Mouse (Mus musculus) MEL (cell line): Measurements from ENCODE around the gene Ikzf1. TPM values are rescaled to one million over a fixed set of nuclear protein-coding genes. Genes with fewer than 3 reads are reported as not detected.

Experiments used
- DNase-seq: peaks from one replicate; pipeline ENCODE4 v3.0.0; 2011; ENCODE audit warnings: low read depth, low spot score
- H3K27ac ChIP-seq: 2 replicates; pipeline ENCODE4 v1.5.1; 2012; ENCODE audit warnings: low read depth, mild to moderate bottlenecking, control low read depth, low read length, moderate library complexity; ENCODE audit not compliant: control insufficient read depth
- H3K27me3 ChIP-seq, 2 experiments: fragments of 150-350 bp in 1 of 2; sonication (generic) in 1 of 2; 2 replicates each; pipeline ENCODE4 v1.6.1; 2012; ENCODE audit warnings: low read length in 2 of 2, mild to moderate bottlenecking in 2 of 2, improper control_type of control experiment in 1 of 2, moderate library complexity in 1 of 2; ENCODE audit not compliant: insufficient read depth in 2 of 2, control insufficient read depth in 1 of 2
- H3K36me3 ChIP-seq, 2 experiments: 2 replicates each; pipeline ENCODE4 v1.6.1; 2012 to 2014; ENCODE audit warnings: low read length in 2 of 2, improper control_type of control experiment in 1 of 2, inconsistent platforms in 1 of 2, mild to moderate bottlenecking in 1 of 2; ENCODE audit not compliant: insufficient read depth in 2 of 2, control insufficient read depth in 1 of 2
- H3K4me1 ChIP-seq, 2 experiments: fragments of 150-350 bp in 1 of 2; sonication (generic) in 1 of 2; 2 replicates each; pipeline ENCODE4 v1.6.1; 2012; ENCODE audit warnings: low read length in 2 of 2, improper control_type of control experiment in 1 of 2, mild to moderate bottlenecking in 1 of 2; ENCODE audit not compliant: insufficient read depth in 2 of 2, control insufficient read depth in 1 of 2
- H3K4me3 ChIP-seq, 2 experiments: fragments of 150-350 bp in 1 of 2; sonication (generic) in 1 of 2; 2 replicates each; pipeline ENCODE4 v1.5.1; 2012; ENCODE audit warnings: low read depth in 2 of 2, low read length in 2 of 2, mild to moderate bottlenecking in 2 of 2, moderate library complexity in 2 of 2, control low read depth in 1 of 2, improper control_type of control experiment in 1 of 2; ENCODE audit not compliant: control insufficient read depth in 1 of 2, insufficient read depth in 1 of 2
- H3K79me2 ChIP-seq: 2 replicates; pipeline ENCODE4 v1.6.1; 2012; ENCODE audit warnings: mild to moderate bottlenecking, low read length, moderate library complexity; ENCODE audit not compliant: control insufficient read depth, poor library complexity, insufficient read depth
- H3K9ac ChIP-seq: 2 replicates; pipeline ENCODE4 v1.6.1; 2012; ENCODE audit warnings: low read depth, mild to moderate bottlenecking, control low read depth, low read length, moderate library complexity; ENCODE audit not compliant: control insufficient read depth, poor library complexity, severe bottlenecking
- H3K9me3 ChIP-seq: fragments of 150-350 bp; sonication (generic); replicated peaks from 2 replicates; pipeline ENCODE4 v1.6.1; 2012; ENCODE audit warnings: mild to moderate bottlenecking, low read length, improper control_type of control experiment, moderate library complexity; ENCODE audit not compliant: insufficient read depth
- BHLHE40 ChIP-seq: IDR thresholded peaks from 2 replicates; pipeline ENCODE4 v1.6.1; 2012; ENCODE audit warnings: low read depth, mild to moderate bottlenecking, inconsistent platforms, low read length, improper control_type of control experiment, borderline replicate concordance
- CHD2 ChIP-seq: IDR thresholded peaks from 2 replicates; pipeline ENCODE4 v1.6.1; 2011; ENCODE audit warnings: low read length, improper control_type of control experiment
- CTCF ChIP-seq, 3 experiments: IDR thresholded peaks in 2 of 3; conservative IDR thresholded peaks in 1 of 3; 2 replicates each; pipeline ENCODE4 v1.5.1; 2011 to 2012; ENCODE audit warnings: low read length in 3 of 3, low read depth in 2 of 3, mild to moderate bottlenecking in 2 of 3, improper control_type of control experiment in 1 of 3, inconsistent platforms in 1 of 3, mixed read lengths in 1 of 3, moderate library complexity in 1 of 3; ENCODE audit not compliant: control insufficient read depth in 1 of 3, insufficient read depth in 1 of 3, poor library complexity in 1 of 3, severe bottlenecking in 1 of 3
- E2F4 ChIP-seq: IDR thresholded peaks from 2 replicates; pipeline ENCODE4 v1.6.1; 2011; ENCODE audit warnings: low read depth, low read length, improper control_type of control experiment, borderline replicate concordance
- ELF1 ChIP-seq: IDR thresholded peaks from 2 replicates; pipeline ENCODE4 v1.6.1; 2014; ENCODE audit warnings: low read depth, mild to moderate bottlenecking, inconsistent platforms, low read length, improper control_type of control experiment, moderate library complexity
- EP300 ChIP-seq, 2 experiments: IDR thresholded peaks; 2 replicates each; pipeline ENCODE4 v1.6.1; 2011; ENCODE audit warnings: improper control_type of control experiment in 2 of 2, low read length in 2 of 2, low read depth in 1 of 2, mild to moderate bottlenecking in 1 of 2
- GATA1 ChIP-seq: IDR thresholded peaks from 2 replicates; pipeline ENCODE4 v1.6.1; 2011; ENCODE audit warnings: low read depth, low read length, improper control_type of control experiment
- MAFK ChIP-seq: IDR thresholded peaks from 2 replicates; pipeline ENCODE4 v1.6.1; 2011; ENCODE audit warnings: low read depth, mild to moderate bottlenecking, low read length, improper control_type of control experiment, borderline replicate concordance
- MAX ChIP-seq: IDR thresholded peaks from 2 replicates; pipeline ENCODE4 v1.6.1; 2011; ENCODE audit warnings: low read length, improper control_type of control experiment
- MAZ ChIP-seq: IDR thresholded peaks from 2 replicates; pipeline ENCODE4 v1.6.1; 2012; ENCODE audit warnings: low read depth, mild to moderate bottlenecking, inconsistent platforms, low read length, improper control_type of control experiment
- MEF2A ChIP-seq: IDR thresholded peaks from 2 replicates; pipeline ENCODE4 v1.6.1; 2014; ENCODE audit warnings: low read depth, mild to moderate bottlenecking, inconsistent platforms, low read length, improper control_type of control experiment; ENCODE audit not compliant: poor library complexity, insufficient replicate concordance, severe bottlenecking; ENCODE audit errors: extremely low read depth
- MXI1 ChIP-seq: IDR thresholded peaks from 2 replicates; pipeline ENCODE4 v1.6.1; 2011; ENCODE audit warnings: mild to moderate bottlenecking, low read depth, low read length, improper control_type of control experiment
- MYB ChIP-seq: IDR thresholded peaks from 2 replicates; pipeline ENCODE4 v1.6.1; 2011; ENCODE audit warnings: mild to moderate bottlenecking, low read depth, low read length, improper control_type of control experiment
- MYC ChIP-seq: IDR thresholded peaks from 2 replicates; pipeline ENCODE4 v1.6.1; 2011; ENCODE audit warnings: low read depth, mild to moderate bottlenecking, low read length, improper control_type of control experiment, moderate library complexity
- NELFE ChIP-seq: IDR thresholded peaks from 2 replicates; pipeline ENCODE4 v1.6.1; 2011; ENCODE audit warnings: low read depth, low read length, improper control_type of control experiment
- NRF1 ChIP-seq: IDR thresholded peaks from 2 replicates; pipeline ENCODE4 v1.6.1; 2014; ENCODE audit warnings: low read depth, mild to moderate bottlenecking, inconsistent platforms, low read length, improper control_type of control experiment, moderate library complexity; ENCODE audit not compliant: poor library complexity, insufficient read depth, severe bottlenecking
- POLR2A ChIP-seq, 2 experiments: IDR thresholded peaks; 2 replicates each; pipeline ENCODE4 v1.6.1; 2011 to 2012; ENCODE audit warnings: low read length in 2 of 2, mild to moderate bottlenecking in 2 of 2, control low read depth in 1 of 2, improper control_type of control experiment in 1 of 2, low read depth in 1 of 2, moderate library complexity in 1 of 2; ENCODE audit not compliant: control insufficient read depth in 1 of 2, insufficient read depth in 1 of 2, poor library complexity in 1 of 2
- POLR2AphosphoS5 ChIP-seq: IDR thresholded peaks from 2 replicates; pipeline ENCODE4 v1.6.1; 2012; ENCODE audit warnings: low read depth, borderline replicate concordance, mild to moderate bottlenecking, inconsistent platforms, low read length, moderate library complexity, mixed read lengths
- RAD21 ChIP-seq: IDR thresholded peaks from 2 replicates; pipeline ENCODE4 v1.6.1; 2011; ENCODE audit warnings: mild to moderate bottlenecking, low read depth, low read length, improper control_type of control experiment
- SIN3A ChIP-seq: IDR thresholded peaks from 2 replicates; pipeline ENCODE4 v1.6.1; 2012; ENCODE audit warnings: low read length, improper control_type of control experiment, inconsistent platforms
- SMC3 ChIP-seq: IDR thresholded peaks from 2 replicates; pipeline ENCODE4 v1.6.1; 2011; ENCODE audit warnings: low read depth, low read length, improper control_type of control experiment
- TCF12 ChIP-seq: IDR thresholded peaks from 2 replicates; pipeline ENCODE4 v1.6.1; 2014; ENCODE audit warnings: low read depth, mild to moderate bottlenecking, inconsistent platforms, low read length, improper control_type of control experiment, moderate library complexity
- UBTF ChIP-seq: IDR thresholded peaks from 2 replicates; pipeline ENCODE4 v1.6.1; 2012; ENCODE audit warnings: low read depth, mild to moderate bottlenecking, inconsistent platforms, low read length, improper control_type of control experiment, moderate library complexity, borderline replicate concordance; ENCODE audit not compliant: insufficient read depth
- USF1 ChIP-seq: IDR thresholded peaks from 2 replicates; pipeline ENCODE4 v1.6.1; 2014; ENCODE audit warnings: low read depth, mild to moderate bottlenecking, inconsistent platforms, low read length, improper control_type of control experiment, moderate library complexity
- USF2 ChIP-seq, 2 experiments: IDR thresholded peaks; 2 replicates each; pipeline ENCODE4 v1.6.1; 2011 to 2012; ENCODE audit warnings: improper control_type of control experiment in 2 of 2, low read length in 2 of 2, borderline replicate concordance in 1 of 2, inconsistent platforms in 1 of 2, low read depth in 1 of 2, mild to moderate bottlenecking in 1 of 2; ENCODE audit not compliant: insufficient read depth in 1 of 2
- ZC3H11A ChIP-seq: IDR thresholded peaks from 2 replicates; pipeline ENCODE4 v1.6.1; 2012; ENCODE audit warnings: low read depth, mild to moderate bottlenecking, inconsistent platforms, low read length, improper control_type of control experiment
- ZKSCAN1 ChIP-seq: IDR thresholded peaks from 2 replicates; pipeline ENCODE4 v1.6.1; 2012; ENCODE audit warnings: low read depth, mild to moderate bottlenecking, inconsistent platforms, low read length, improper control_type of control experiment, moderate library complexity
- ZMIZ1 ChIP-seq: IDR thresholded peaks from 2 replicates; pipeline ENCODE4 v1.6.1; 2012; ENCODE audit warnings: low read depth, mild to moderate bottlenecking, inconsistent platforms, low read length, improper control_type of control experiment, moderate library complexity
- ZNF384 ChIP-seq: IDR thresholded peaks from 2 replicates; pipeline ENCODE4 v1.6.1; 2012; ENCODE audit warnings: low read depth, mild to moderate bottlenecking, inconsistent platforms, low read length, improper control_type of control experiment
- polyA plus RNA-seq, 2 experiments: library from polyadenylated mRNA; stranded (reverse) in 1 of 2; unstranded in 1 of 2; fragments of >175 nt in 1 of 2; fragments of >200 nt in 1 of 2; gene quantifications; 2 replicates each; pipeline versions ENCODE4 v1.2.1 to v1.2.4; 2012; ENCODE audit warnings: low replicate concordance in 2 of 2, low read depth in 1 of 2; ENCODE audit not compliant: insufficient read length in 2 of 2, insufficient read depth in 1 of 2, missing spikeins in 1 of 2
- total RNA-seq: library from RNA; depleted of rRNA; stranded (reverse); fragments of 300-350 nt; gene quantifications from 2 replicates; pipeline ENCODE4 v1.2.3, GENCODE M21; 2012

Ikzf1 gene
- total and polyA plus RNA-seq, 3 experiments: 28.0 to 128 (median 90.6) TPM

- no peak for DNase-seq
- Histone ChIP-seq H3K27me3 (no peaks in the 10 kb centered on the region), H3K36me3 (peaks cover 54 to 88% of the 10 kb centered on the region in 2 experiments), H3K27ac (peak overlapping the region; percentile 28), H3K79me2 (peaks cover 23% of the 10 kb centered on the region; the same call in 1 of the 2 replicates), H3K4me3 (no peak overlapping the region), H3K9me3 (no peaks in the 10 kb centered on the region), H3K9ac (no peak overlapping the region), H3K4me1 (peaks cover 74 to 79% of the 10 kb centered on the region in 2 experiments)
- TF ChIP-seq ZKSCAN1 (no peak), GATA1 (peak; percentile 27; the same call in 1 of the 2 replicates), MYB (0 out of 2 replicates have a peak, but pooled peaks have one; percentile 14)
These were observed 31.3 kb downstream of the Ikzf1 start for GRCm38 (mm10) chr11:11715963-11716691.

- Histone ChIP-seq H3K9me3 (no peaks in the 10 kb centered on the region), H3K36me3 (peaks cover 59 to 87% of the 10 kb centered on the region in 2 experiments), H3K4me1 (peaks cover 69 to 74% of the 10 kb centered on the region in 2 experiments), H3K9ac (no peak overlapping the region), H3K27me3 (no peaks in the 10 kb centered on the region), H3K79me2 (peaks cover 23% of the 10 kb centered on the region; the same call in 1 of the 2 replicates), H3K4me3 (no peak overlapping the region), H3K27ac (peak overlapping the region; percentile 28)
- DNase-seq: no peak
- TF ChIP-seq ZC3H11A: no peak
- TF ChIP-seq ZNF384: peak; percentile 96
- no peak for TF ChIP-seq ELF1
- peak; percentile 31 to 57; a peak in 1 of 4 replicates for TF ChIP-seq EP300 (IDR thresholded peaks at IDR 0.05; ENCODE audit: low read depth in 1 of 2, low read length in 2 of 2)
- TF ChIP-seq MYC: no peak
- TF ChIP-seq GATA1: no peak
- no peak for TF ChIP-seq BHLHE40
- no peak for TF ChIP-seq RAD21
- no peak for TF ChIP-seq MYB
- TF ChIP-seq POLR2A (IDR thresholded peaks at IDR 0.05; ENCODE audit: control insufficient read depth in 1 of 2, insufficient read depth in 1 of 2, low read depth in 1 of 2, low read length in 2 of 2, poor library complexity in 1 of 2): peak in 1 of 2 experiments; percentile 27; a peak in 1 of 4 replicates
- no peak for TF ChIP-seq USF2 (IDR thresholded peaks at IDR 0.05; ENCODE audit: borderline replicate concordance in 1 of 2, insufficient read depth in 1 of 2, low read depth in 1 of 2, low read length in 2 of 2)
- TF ChIP-seq MAX: no peak
- peak; percentile 71; the same call in 1 of the 2 replicates for TF ChIP-seq MEF2A
- no peak for TF ChIP-seq NRF1
- no peak for TF ChIP-seq NELFE
- no peak for TF ChIP-seq UBTF
- TF ChIP-seq MAFK: no peak
- no peak for TF ChIP-seq SMC3
- no peak for TF ChIP-seq ZKSCAN1
- no peak for TF ChIP-seq MXI1
- TF ChIP-seq POLR2AphosphoS5: no peak
- TF ChIP-seq CHD2: 0 out of 2 replicates have a peak, but pooled peaks have one; percentile 13
- no peak for TF ChIP-seq USF1
- TF ChIP-seq ZMIZ1: no peak
- TF ChIP-seq TCF12: peak; percentile 58; the same call in 1 of the 2 replicates
- no peak for TF ChIP-seq MAZ
- TF ChIP-seq SIN3A: 0 out of 2 replicates have a peak, but pooled peaks have one; percentile 18
- no peak for TF ChIP-seq CTCF (IDR thresholded peaks at IDR 0.05 in 2 of 3, conservative IDR thresholded peaks at IDR 0.05 in 1 of 3; ENCODE audit: control insufficient read depth in 1 of 3, insufficient read depth in 1 of 3, low read depth in 2 of 3, low read length in 3 of 3, poor library complexity in 1 of 3, severe bottlenecking in 1 of 3)
- no peak for TF ChIP-seq E2F4
These were observed 31.9 kb downstream of the Ikzf1 start for GRCm38 (mm10) chr11:11716692-11717037.
